Mouse (Mus musculus) heart, postnatal 36 days (tissue): Measurements from ENCODE around the gene Socs1. TPM values are rescaled to one million over a fixed set of nuclear protein-coding genes. Genes with fewer than 3 reads are reported as not detected.

Experiments used
- total RNA-seq, 2 experiments: library from RNA; stranded (reverse); gene quantifications; 2 replicates each; pipeline ENCODE4 v1.2.3; 2021

Gene Socs1
- total RNA-seq, 2 experiments from 2014 or later, result 0.33 to 0.49 TPM

Other genes with a start within 250 kb of the Socs1 start
- gene Dexi, start 242.5 kb downstream of the Socs1 start, total RNA-seq, result 10 to 100 TPM; 37.1 to 37.6 TPM
- 10 to 100 TPM; 52.8 TPM for gene Clec16a, start 240.2 kb downstream of the Socs1 start, total RNA-seq
- not detected for gene Tnp2, start 3.1 kb upstream of the Socs1 start, total RNA-seq
- not detected for gene Prm3, start 5.4 kb upstream of the Socs1 start, total RNA-seq
- not detected for gene Prm2, start 10.6 kb upstream of the Socs1 start, total RNA-seq
- gene Prm1, start 20.3 kb upstream of the Socs1 start, total RNA-seq, result not detected
- not detected for gene Gm11172, start 27.4 kb upstream of the Socs1 start, total RNA-seq
- under 1 TPM; 0.41 to 0.61 TPM for gene Rmi2, start 49.5 kb upstream of the Socs1 start, total RNA-seq